Mouse (Mus musculus): ENCODE measurements around the gene Meiob. TPM values are rescaled to one million over a fixed set of nuclear protein-coding genes. Genes with fewer than 3 reads are reported as not detected.

The Meiob gene
- polyA plus RNA-seq, 1 experiment from 2014 or later = not detected

DNA sequence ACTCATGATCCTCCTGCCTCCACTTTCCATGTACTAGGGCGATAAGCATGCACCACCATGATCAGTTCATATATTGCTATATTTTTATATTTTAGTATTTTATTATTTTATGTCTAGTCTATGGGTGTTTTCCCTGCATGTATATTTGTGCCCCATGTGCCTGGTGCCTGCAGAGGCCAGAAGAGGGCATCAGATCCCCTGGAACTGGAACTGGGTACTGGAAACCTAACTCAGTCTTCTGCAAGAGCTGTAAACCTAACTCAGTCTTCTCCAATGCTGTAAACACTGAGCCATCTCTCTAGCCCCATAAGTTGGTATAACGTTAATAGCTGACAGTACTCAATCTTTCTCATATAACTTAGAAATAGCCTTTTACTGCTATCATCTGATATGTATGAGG is 38.5 kb downstream of the Meiob start:
- ATAC-seq (ENCODE audit: low FRiP score) = no peak
- Histone ChIP-seq H3K27me3 (ENCODE audit: control insufficient read depth, insufficient read depth, low read length) (no peaks in the 10 kb centered on the region), H3K4me1 (replicated peaks; ENCODE audit: control insufficient read depth, insufficient read depth, low read length) (no peaks in the 10 kb centered on the region), H3K27ac (ENCODE audit: low read depth, low read length) (no peak overlapping the region), H3K4me2 (replicated peaks; ENCODE audit: low read depth, low read length) (no peak overlapping the region), H3K9me3 (ENCODE audit: control insufficient read depth, low read length) (no peaks in the 10 kb centered on the region), H3K9ac (ENCODE audit: low read depth, low read length) (no peak overlapping the region), H3K36me3 (ENCODE audit: control insufficient read depth, insufficient read depth, low read length) (no peaks in the 10 kb centered on the region), H3K4me3 (ENCODE audit: low read depth, low read length) (no peak overlapping the region)
- no peak for DNase-seq (ENCODE audit: low spot score)
- WGBS = 57% methylated on average over 2 of the region's 2 CpGs

DNA sequence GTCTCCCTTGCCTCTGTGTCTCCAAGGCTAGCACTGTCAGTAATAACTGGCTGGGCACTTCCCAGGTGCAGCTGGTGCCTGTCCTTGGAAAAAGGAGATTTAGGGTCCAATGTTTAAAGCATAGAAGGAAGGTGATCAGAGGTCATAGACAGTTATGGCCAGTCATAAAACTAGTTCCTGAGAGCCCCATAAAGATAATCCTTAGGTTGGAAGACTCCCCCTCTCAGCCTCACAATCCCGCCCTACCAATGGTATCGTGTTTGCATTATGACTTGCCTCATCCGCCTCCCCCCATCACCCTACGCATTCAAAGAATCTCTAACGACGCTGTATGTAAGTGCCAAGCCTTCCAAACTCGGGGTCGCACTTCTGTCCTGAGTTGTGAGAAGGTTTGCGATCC is 40.4 kb downstream of the Meiob start:
- Histone ChIP-seq H3K4me2 (replicated peaks; ENCODE audit: low read depth, low read length) (no peak overlapping the region), H3K36me3 (ENCODE audit: control insufficient read depth, insufficient read depth, low read length) (no peaks in the 10 kb centered on the region), H3K4me1 (replicated peaks; ENCODE audit: control insufficient read depth, insufficient read depth, low read length) (no peaks in the 10 kb centered on the region), H3K4me3 (ENCODE audit: low read depth, low read length) (no peak overlapping the region), H3K27me3 (ENCODE audit: control insufficient read depth, insufficient read depth, low read length) (no peaks in the 10 kb centered on the region), H3K9ac (ENCODE audit: low read depth, low read length) (no peak overlapping the region), H3K9me3 (ENCODE audit: control insufficient read depth, low read length) (no peaks in the 10 kb centered on the region), H3K27ac (ENCODE audit: low read depth, low read length) (no peak overlapping the region)
- ATAC-seq (ENCODE audit: low FRiP score) = no peak
- WGBS = 55% methylated on average over 9 of the region's 9 CpGs
- DNase-seq (ENCODE audit: low spot score) = no peak

DNA sequence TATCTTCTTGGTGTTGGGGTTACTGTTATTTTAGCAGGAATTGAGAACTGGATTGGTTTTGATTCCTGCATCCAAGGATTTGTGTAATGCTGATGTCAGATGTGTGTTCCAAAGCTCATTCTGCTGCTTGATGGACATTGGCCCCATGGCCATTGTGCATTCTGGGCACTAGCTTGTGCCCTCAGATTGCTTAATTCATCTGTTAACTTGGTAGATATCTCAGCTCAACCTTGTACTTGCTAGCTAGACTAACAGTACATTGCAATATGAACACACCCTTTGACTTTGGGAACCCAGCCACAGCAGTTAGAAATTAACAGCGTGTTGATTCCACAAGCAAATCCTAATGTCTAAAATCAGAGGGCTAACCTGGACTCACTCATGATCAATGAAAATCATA is 43.3 kb downstream of the Meiob start:
- Histone ChIP-seq H3K4me3 (ENCODE audit: low read depth, low read length) (no peak overlapping the region), H3K4me1 (replicated peaks; ENCODE audit: control insufficient read depth, insufficient read depth, low read length) (no peaks in the 10 kb centered on the region), H3K27ac (ENCODE audit: low read depth, low read length) (no peak overlapping the region), H3K9me3 (ENCODE audit: control insufficient read depth, low read length) (no peaks in the 10 kb centered on the region), H3K27me3 (ENCODE audit: control insufficient read depth, insufficient read depth, low read length) (peaks cover 3% of the 10 kb centered on the region; the same call in 1 of the 2 replicates), H3K4me2 (replicated peaks; ENCODE audit: low read depth, low read length) (no peak overlapping the region), H3K36me3 (ENCODE audit: control insufficient read depth, insufficient read depth, low read length) (no peaks in the 10 kb centered on the region), H3K9ac (ENCODE audit: low read depth, low read length) (no peak overlapping the region)
- no peak for ATAC-seq (ENCODE audit: low FRiP score)
- WGBS = 100% methylated on average over 1 of the region's 1 CpGs
- no peak for DNase-seq (ENCODE audit: low spot score)

DNA sequence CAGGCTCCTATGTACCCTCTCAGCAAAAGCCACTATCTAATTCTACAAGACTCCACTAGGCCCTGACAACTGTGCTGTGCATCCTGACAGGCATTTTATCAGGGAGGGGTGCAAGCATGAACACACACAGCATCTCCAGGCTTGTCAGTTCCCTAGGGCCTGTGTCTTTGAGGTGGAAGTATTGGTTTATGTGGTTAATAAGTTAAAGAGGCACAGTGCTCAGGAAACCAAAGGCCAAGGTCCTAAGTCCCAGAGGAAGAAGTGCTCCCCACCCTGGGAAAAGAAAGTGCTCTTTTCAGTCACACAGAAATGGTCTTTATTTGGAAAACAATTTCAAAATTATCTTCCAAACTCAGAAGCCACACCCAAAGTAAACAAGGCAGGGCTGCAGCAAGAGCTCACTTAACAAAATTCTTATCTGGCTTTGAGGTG is 44.5 kb downstream of the Meiob start:
- H3K27me3 ChIP-seq (ENCODE audit: control insufficient read depth, insufficient read depth, low read length) = peaks cover 3% of the 10 kb centered on the region; the same call in 1 of the 2 replicates
- H3K4me3 ChIP-seq (ENCODE audit: low read depth, low read length) = no peak overlapping the region
- no peak overlapping the region for H3K4me2 ChIP-seq (replicated peaks; ENCODE audit: low read depth, low read length)
- no peaks in the 10 kb centered on the region for H3K9me3 ChIP-seq (ENCODE audit: control insufficient read depth, low read length)
- no peak overlapping the region for H3K27ac ChIP-seq (ENCODE audit: low read depth, low read length)
- no peaks in the 10 kb centered on the region for H3K4me1 ChIP-seq (replicated peaks; ENCODE audit: control insufficient read depth, insufficient read depth, low read length)
- ATAC-seq (ENCODE audit: low FRiP score) = no peak
- no peak for DNase-seq (ENCODE audit: low spot score)
- H3K9ac ChIP-seq (ENCODE audit: low read depth, low read length) = no peak overlapping the region
- H3K36me3 ChIP-seq (ENCODE audit: control insufficient read depth, insufficient read depth, low read length) = no peaks in the 10 kb centered on the region

DNA sequence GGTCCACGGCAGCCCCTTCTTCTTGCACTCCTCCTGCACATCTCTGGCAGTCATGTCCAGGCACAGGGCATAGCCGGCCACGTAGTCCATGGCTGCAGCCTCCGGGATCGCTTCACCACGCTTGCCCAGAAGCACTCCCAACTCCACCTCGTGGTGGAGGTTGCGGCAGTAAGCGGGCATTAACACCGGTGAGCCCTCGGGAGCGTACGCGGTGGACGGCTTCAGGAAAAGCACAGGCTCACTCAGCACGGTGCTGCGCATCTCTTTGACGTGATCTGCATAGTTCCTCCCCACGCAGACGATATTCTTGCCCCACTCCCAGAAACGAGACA is 45.6 kb downstream of the Meiob start:
- Histone ChIP-seq H3K9me3 (ENCODE audit: control insufficient read depth, low read length) (no peaks in the 10 kb centered on the region), H3K9ac (ENCODE audit: low read depth, low read length) (peak overlapping the region; percentile 62), H3K27me3 (ENCODE audit: control insufficient read depth, insufficient read depth, low read length) (peaks cover 3% of the 10 kb centered on the region; the same call in 1 of the 2 replicates), H3K36me3 (ENCODE audit: control insufficient read depth, insufficient read depth, low read length) (no peaks in the 10 kb centered on the region), H3K4me2 (replicated peaks; ENCODE audit: low read depth, low read length) (peak overlapping the region; percentile 72), H3K4me3 (ENCODE audit: low read depth, low read length) (peak overlapping the region; percentile 76), H3K4me1 (replicated peaks; ENCODE audit: control insufficient read depth, insufficient read depth, low read length) (no peaks in the 10 kb centered on the region), H3K27ac (ENCODE audit: low read depth, low read length) (peak overlapping the region; percentile 90)
- ATAC-seq (ENCODE audit: low FRiP score) (peak; percentile 60), DNase-seq (ENCODE audit: low spot score) (no peak)
- WGBS = under 1% methylated on average over 21 of the region's 21 CpGs

DNA sequence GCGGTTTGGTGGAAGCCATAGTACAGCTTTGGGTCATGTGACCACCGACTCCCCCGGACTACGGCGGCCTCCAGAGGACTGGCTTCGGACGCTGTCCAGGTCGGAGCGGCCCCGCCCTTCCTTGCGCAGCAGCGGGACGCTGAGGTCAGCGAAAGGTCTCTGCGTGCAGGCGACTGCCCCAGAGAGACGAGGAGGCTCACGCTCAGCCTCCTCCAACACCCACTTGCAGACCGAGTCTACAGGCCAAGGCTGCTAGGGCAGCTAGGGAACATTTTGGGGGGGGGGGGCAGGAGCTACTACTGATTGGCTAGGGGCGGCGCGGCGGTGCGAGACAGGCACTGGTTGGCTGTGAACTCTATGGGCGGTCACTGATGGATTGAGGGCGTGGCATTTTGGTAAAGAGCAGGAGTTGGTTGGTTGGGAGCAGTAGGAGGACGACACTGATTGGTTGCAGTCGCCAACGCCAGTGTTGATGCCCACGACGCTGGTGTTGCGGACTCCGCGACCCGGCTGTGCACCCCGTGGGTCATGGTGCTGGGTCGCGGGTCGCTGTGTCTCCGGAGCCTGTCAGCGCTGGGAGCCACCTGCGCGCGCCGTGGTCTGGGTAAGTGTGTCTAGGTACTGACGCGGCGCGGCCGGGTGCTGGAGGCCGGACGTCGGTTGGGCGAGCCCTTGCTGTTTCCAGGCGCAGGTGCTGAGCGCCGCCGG is 46.1 kb downstream of the Meiob start, which contains the start of gene Fahd1:
Fahd1 (minus strand) TSS at position 300 of the 708 bp plus-strand sequence.
- Histone ChIP-seq H3K4me2 (replicated peaks; ENCODE audit: low read depth, low read length) (peak within 1 kb of the TSS; percentile 72), H3K9me3 (ENCODE audit: control insufficient read depth, low read length) (no peaks in the 10 kb centered on the region), H3K9ac (ENCODE audit: low read depth, low read length) (peak within 1 kb of the TSS; percentile 62), H3K36me3 (ENCODE audit: control insufficient read depth, insufficient read depth, low read length) (no peaks in the 10 kb centered on the region), H3K27me3 (ENCODE audit: control insufficient read depth, insufficient read depth, low read length) (peaks cover 3% of the 10 kb centered on the region; the same call in 1 of the 2 replicates), H3K4me1 (replicated peaks; ENCODE audit: control insufficient read depth, insufficient read depth, low read length) (no peaks in the 10 kb centered on the region), H3K4me3 (ENCODE audit: low read depth, low read length) (peak within 1 kb of the TSS; percentile 76), H3K27ac (ENCODE audit: low read depth, low read length) (peak within 1 kb of the TSS; percentile 90)
- DNase-seq (ENCODE audit: low spot score) = peak; percentile 96
- 0% methylated on average over 58 of the region's 58 CpGs for WGBS
- ATAC-seq (ENCODE audit: low FRiP score) = peak; percentile 100

DNA sequence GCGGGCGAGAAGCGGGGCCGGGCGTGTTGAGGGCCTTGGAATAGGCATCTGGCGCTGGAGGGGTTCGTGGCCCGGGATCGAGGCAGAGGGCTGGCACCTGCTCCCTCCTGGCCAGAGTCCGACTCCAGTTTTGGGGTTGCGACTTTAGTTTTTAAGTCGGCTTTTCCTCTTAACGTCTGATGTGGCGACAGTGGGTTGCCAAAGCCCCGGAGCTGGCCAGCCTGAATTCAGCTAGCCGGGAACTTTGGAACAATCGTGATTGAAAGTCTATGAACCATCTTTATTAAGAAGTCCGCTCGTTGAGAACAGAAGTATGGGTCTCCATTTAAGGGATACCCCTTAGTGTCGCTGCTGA is 46.7 kb downstream of the Meiob start:
- no peak for DNase-seq (ENCODE audit: low spot score)

DNA sequence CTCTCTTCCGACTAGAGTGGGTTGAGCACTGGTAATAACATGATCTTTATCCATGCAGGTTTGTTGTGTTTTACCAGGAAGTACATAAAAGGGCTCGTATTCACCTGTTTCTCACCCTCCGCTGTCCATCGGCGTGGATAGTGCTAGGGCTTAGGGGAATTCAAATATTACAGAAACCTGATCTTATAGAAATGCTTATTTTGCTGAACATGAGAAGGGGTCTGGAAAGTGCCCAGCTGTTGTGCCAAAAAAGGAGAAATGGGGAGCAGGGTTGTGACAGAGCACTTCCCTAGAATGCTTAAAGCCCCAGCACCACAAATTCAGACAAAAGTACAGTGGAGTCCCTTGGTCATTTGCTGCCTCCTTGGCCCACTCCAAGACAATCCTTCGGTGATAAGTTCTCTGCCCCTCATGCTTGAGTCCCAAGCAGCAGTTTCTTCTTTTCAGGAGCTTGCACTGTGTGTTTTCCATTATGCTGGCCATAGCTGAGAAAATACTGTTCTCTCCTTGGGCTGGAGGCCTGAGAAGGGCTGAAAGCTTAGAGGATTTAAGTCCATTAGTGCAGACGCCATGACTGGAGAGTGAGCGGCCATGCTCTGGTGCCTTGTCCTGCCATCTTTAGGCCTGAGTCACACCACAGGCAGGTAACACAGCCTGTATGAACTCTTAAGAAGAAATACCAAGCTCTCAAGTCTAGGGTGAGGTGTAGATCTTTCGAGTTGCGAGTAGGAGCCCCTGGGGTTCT is 47.5 kb downstream of the Meiob start:
- peak overlapping the region; percentile 76; the same call in 1 of the 2 replicates for H3K4me3 ChIP-seq (ENCODE audit: low read depth, low read length)
- no peak for DNase-seq (ENCODE audit: low spot score)
- no peak overlapping the region; the same call in 1 of the 2 replicates for H3K4me2 ChIP-seq (replicated peaks; ENCODE audit: low read depth, low read length)
- no peaks in the 10 kb centered on the region for H3K4me1 ChIP-seq (replicated peaks; ENCODE audit: control insufficient read depth, insufficient read depth, low read length)
- WGBS = 82% methylated on average over 10 of the region's 10 CpGs
- peaks cover 3% of the 10 kb centered on the region; the same call in 1 of the 2 replicates for H3K27me3 ChIP-seq (ENCODE audit: control insufficient read depth, insufficient read depth, low read length)
- no peak overlapping the region for H3K27ac ChIP-seq (ENCODE audit: low read depth, low read length)
- no peak overlapping the region for H3K9ac ChIP-seq (ENCODE audit: low read depth, low read length)
- no peaks in the 10 kb centered on the region for H3K36me3 ChIP-seq (ENCODE audit: control insufficient read depth, insufficient read depth, low read length)
- ATAC-seq (ENCODE audit: low FRiP score) = no peak
- no peaks in the 10 kb centered on the region for H3K9me3 ChIP-seq (ENCODE audit: control insufficient read depth, low read length)

More for the DNA sequence above, 46.7 kb downstream of the Meiob start:
- H3K36me3 ChIP-seq (ENCODE audit: control insufficient read depth, insufficient read depth, low read length) = no peaks in the 10 kb centered on the region
- peaks cover 3% of the 10 kb centered on the region; the same call in 1 of the 2 replicates for H3K27me3 ChIP-seq (ENCODE audit: control insufficient read depth, insufficient read depth, low read length)
- peak overlapping the region; percentile 76 for H3K4me3 ChIP-seq (ENCODE audit: low read depth, low read length)
- WGBS = 1% methylated on average over 20 of the region's 20 CpGs
- no peak; the same call in 1 of the 2 replicates for ATAC-seq (ENCODE audit: low FRiP score)
- no peak overlapping the region; the same call in 1 of the 2 replicates for H3K27ac ChIP-seq (ENCODE audit: low read depth, low read length)
- H3K4me1 ChIP-seq (replicated peaks; ENCODE audit: control insufficient read depth, insufficient read depth, low read length) = no peaks in the 10 kb centered on the region
- H3K4me2 ChIP-seq (replicated peaks; ENCODE audit: low read depth, low read length) = peak overlapping the region; percentile 72
- H3K9me3 ChIP-seq (ENCODE audit: control insufficient read depth, low read length) = no peaks in the 10 kb centered on the region
- peak overlapping the region; percentile 48 for H3K9ac ChIP-seq (ENCODE audit: low read depth, low read length)
